Mouse (Mus musculus) kidney, embryonic 16.5 days (tissue): ENCODE measurements around the gene Nos1. TPM values are rescaled to one million over a fixed set of nuclear protein-coding genes. Genes with fewer than 3 reads are reported as not detected.

Experiments
- ATAC-seq: fragments of 200-750 bp; cut with Nextera tagmentation; 2 replicates; pipeline ENCODE4 v1.8.0; 2017; ENCODE audit warnings: moderate TSS enrichment; ENCODE audit not compliant: low FRiP score, low TSS enrichment
- H3K27ac ChIP-seq: fragments of 300-500 bp; sonication (generic); 2 replicates; pipeline ENCODE4 v1.5.1; 2014; ENCODE audit warnings: low read length
- H3K27me3 ChIP-seq: fragments of 300-500 bp; sonication (generic); 2 replicates; pipeline ENCODE4 v1.6.1; 2014; ENCODE audit warnings: low read length, control low read depth, mixed read lengths; ENCODE audit not compliant: insufficient read depth
- H3K36me3 ChIP-seq: fragments of 300-500 bp; sonication (generic); 2 replicates; pipeline ENCODE4 v1.6.1; 2014; ENCODE audit warnings: low read length, control low read depth, mixed read lengths; ENCODE audit not compliant: insufficient read depth
- H3K4me1 ChIP-seq: fragments of 300-500 bp; sonication (generic); 2 replicates; pipeline ENCODE4 v1.6.1; 2014; ENCODE audit warnings: low read length, control low read depth, mixed read lengths; ENCODE audit not compliant: insufficient read depth
- H3K4me2 ChIP-seq: fragments of 300-500 bp; sonication (generic); replicated peaks from 2 replicates; pipeline ENCODE4 v1.6.1; 2014; ENCODE audit warnings: low read depth, low read length
- H3K4me3 ChIP-seq: fragments of 300-500 bp; sonication (generic); 2 replicates; pipeline ENCODE4 v1.5.1; 2014; ENCODE audit warnings: mild to moderate bottlenecking, low read length
- H3K9ac ChIP-seq: fragments of 300-500 bp; sonication (generic); replicated peaks from 2 replicates; pipeline ENCODE4 v1.6.1; 2014; ENCODE audit warnings: low read length
- H3K9me3 ChIP-seq: fragments of 300-500 bp; sonication (generic); 2 replicates; pipeline ENCODE4 v1.6.1; 2016; ENCODE audit warnings: low read length, control low read depth
- WGBS: fragments of 180-500 bp; shearing (Covaris S2); extraction: QIAGEN DNeasy Blood & Tissue Kit; methylation state at CpG from one replicate; pipeline ENCODE4 v1.1.7; 2014; 5-methylcytosine and 5-hydroxymethylcytosine counted together
- polyA plus RNA-seq: library from polyadenylated mRNA; unstranded; fragments of >200 nt; fragmentation: Nextera tagmentation; extraction: Ambion mirVana; gene quantifications from 2 replicates; pipeline ENCODE4 v1.2.1, GENCODE M21; 2015

Gene Nos1
- polyA plus RNA-seq, 1 experiment from 2014 or later = 1.1 TPM

GRCm38 (mm10) chr5:117996581-117996980, 215.7 kb downstream of the Nos1 start:
- WGBS = 84% methylated on average over 6 of the region's 6 CpGs
- no peak overlapping the region for H3K4me2 ChIP-seq

GRCm38 (mm10) chr5:117997434-117997970, 216.7 kb downstream of the Nos1 start:
- Histone ChIP-seq H3K9me3 (no peaks in the 10 kb centered on the region), H3K9ac (no peak overlapping the region), H3K4me2 (no peak overlapping the region), H3K27me3 (no peaks in the 10 kb centered on the region), H3K4me1 (no peaks in the 10 kb centered on the region), H3K27ac (no peak overlapping the region), H3K36me3 (peaks cover 85% of the 10 kb centered on the region), H3K4me3 (no peak overlapping the region)
- 69% methylated on average over 10 of the region's 10 CpGs for WGBS
- peak; percentile 33; the same call in 1 of the 2 replicates for ATAC-seq

More at GRCm38 (mm10) chr5:117996581-117996980, 215.7 kb downstream of the Nos1 start:
- no peak overlapping the region for H3K4me3 ChIP-seq
- peaks cover 83% of the 10 kb centered on the region for H3K36me3 ChIP-seq
- H3K9ac ChIP-seq = no peak overlapping the region
- H3K9me3 ChIP-seq = no peaks in the 10 kb centered on the region
- ATAC-seq = no peak
- no peak overlapping the region for H3K27ac ChIP-seq
- no peaks in the 10 kb centered on the region for H3K27me3 ChIP-seq
- no peaks in the 10 kb centered on the region for H3K4me1 ChIP-seq

DNA sequence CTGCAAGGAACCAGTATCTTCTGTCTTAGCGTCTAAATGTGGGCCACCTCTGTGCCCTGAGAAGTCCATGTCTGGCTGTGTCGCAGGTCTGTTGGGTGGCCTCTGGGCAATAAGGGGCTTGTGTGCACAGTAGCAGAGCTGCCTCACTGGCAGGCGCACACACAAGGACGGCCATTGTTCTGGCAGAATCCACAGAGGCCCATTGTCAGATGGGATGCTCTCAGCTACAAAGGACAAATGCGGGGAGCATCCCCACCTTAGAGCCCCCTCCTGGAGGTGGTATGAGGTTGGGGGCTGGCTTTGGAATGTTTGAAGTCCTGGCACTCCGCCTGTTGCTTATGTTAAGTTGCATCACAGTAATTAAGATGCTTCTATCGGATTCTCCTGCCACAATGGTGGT, 218.2 kb downstream of the Nos1 start:
- ATAC-seq = no peak
- Histone ChIP-seq H3K36me3 (peaks cover 87% of the 10 kb centered on the region), H3K4me2 (no peak overlapping the region), H3K4me1 (no peaks in the 10 kb centered on the region), H3K27ac (no peak overlapping the region), H3K4me3 (no peak overlapping the region), H3K27me3 (no peaks in the 10 kb centered on the region), H3K9me3 (no peaks in the 10 kb centered on the region), H3K9ac (no peak overlapping the region)
- WGBS = 87% methylated on average over 7 of the region's 7 CpGs

DNA sequence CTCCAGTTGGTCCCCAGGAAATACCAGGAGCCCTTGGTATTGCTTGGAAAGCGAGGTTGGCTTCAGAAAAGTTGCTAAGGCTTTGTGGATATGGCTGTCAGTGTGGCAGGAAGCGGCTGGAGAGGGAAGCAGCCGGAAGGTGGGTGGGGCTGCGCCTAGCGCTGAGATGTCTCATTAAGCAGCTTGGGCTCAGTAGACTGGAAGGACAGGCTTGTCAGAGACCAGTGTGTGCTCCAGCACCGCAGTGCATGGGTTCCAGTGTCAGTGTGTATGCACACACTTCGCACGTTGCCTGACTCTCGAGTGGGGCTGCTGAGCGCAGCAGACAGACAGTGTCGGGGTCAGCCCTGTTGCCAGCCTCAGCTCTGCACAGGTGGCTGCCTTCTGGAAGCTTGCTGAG, 218.8 kb downstream of the Nos1 start:
- 81% methylated on average over 11 of the region's 11 CpGs for WGBS
- no peak overlapping the region for H3K4me3 ChIP-seq

DNA sequence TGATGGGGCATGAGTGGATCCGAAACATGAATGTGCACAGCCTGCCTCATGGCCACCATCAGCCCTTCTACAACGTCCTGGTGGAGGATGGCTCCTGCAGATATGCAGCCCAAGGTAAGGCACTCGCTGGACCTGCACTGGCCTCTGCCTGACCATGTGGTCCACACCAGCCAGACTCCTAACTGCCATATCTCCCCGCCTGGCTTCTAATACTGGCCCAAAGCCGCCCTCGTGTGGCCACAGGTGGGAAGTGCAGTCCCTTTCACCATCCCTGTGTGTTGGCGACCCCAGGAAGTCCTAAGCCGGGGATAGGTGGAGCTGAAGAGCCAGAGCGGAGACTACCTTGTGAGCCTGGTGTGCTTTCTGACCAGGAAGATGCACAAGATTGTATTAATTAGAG, 221.2 kb downstream of the Nos1 start:
- Histone ChIP-seq H3K9ac (no peak overlapping the region), H3K9me3 (no peaks in the 10 kb centered on the region), H3K4me1 (no peaks in the 10 kb centered on the region), H3K27ac (no peak overlapping the region), H3K4me2 (no peak overlapping the region), H3K4me3 (no peak overlapping the region), H3K27me3 (no peaks in the 10 kb centered on the region), H3K36me3 (peaks cover 80% of the 10 kb centered on the region)
- WGBS = 43% methylated on average over 9 of the region's 9 CpGs
- ATAC-seq = peak; percentile 22; the same call in 1 of the 2 replicates

More for the DNA sequence above, 218.8 kb downstream of the Nos1 start:
- no peaks in the 10 kb centered on the region for H3K9me3 ChIP-seq
- H3K4me2 ChIP-seq = no peak overlapping the region
- no peak overlapping the region for H3K9ac ChIP-seq
- ATAC-seq = no peak
- peaks cover 88% of the 10 kb centered on the region for H3K36me3 ChIP-seq
- H3K27me3 ChIP-seq = no peaks in the 10 kb centered on the region
- no peak overlapping the region for H3K27ac ChIP-seq
- H3K4me1 ChIP-seq = no peaks in the 10 kb centered on the region

DNA sequence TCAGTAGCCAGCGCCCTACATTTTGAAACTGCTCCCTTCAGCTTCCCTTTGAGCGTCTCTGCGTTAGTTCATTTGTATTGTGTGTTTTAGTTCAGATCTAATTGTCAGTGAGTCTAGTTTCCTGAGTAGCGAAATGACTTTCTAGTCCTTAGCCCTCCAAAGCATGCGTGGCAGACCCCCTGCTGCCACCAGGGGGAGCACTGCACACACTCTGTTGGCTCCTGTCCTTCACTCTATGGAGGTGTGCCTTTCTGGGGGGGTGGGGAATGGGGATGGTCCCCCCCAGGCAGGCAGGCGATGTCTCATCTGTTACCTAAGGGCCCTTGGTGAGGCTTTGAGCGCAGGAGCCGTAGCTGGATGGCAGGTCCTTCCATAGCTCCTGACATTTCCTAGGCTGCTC, 223.8 kb downstream of the Nos1 start:
- H3K9ac ChIP-seq = no peak overlapping the region
- no peaks in the 10 kb centered on the region for H3K4me1 ChIP-seq
- no peak for ATAC-seq
- H3K4me3 ChIP-seq = no peak overlapping the region
- 81% methylated on average over 8 of the region's 8 CpGs for WGBS
- H3K27ac ChIP-seq = no peak overlapping the region
- H3K36me3 ChIP-seq = peaks cover 73% of the 10 kb centered on the region
- H3K27me3 ChIP-seq = no peaks in the 10 kb centered on the region
- H3K9me3 ChIP-seq = no peaks in the 10 kb centered on the region
- no peak overlapping the region for H3K4me2 ChIP-seq

DNA sequence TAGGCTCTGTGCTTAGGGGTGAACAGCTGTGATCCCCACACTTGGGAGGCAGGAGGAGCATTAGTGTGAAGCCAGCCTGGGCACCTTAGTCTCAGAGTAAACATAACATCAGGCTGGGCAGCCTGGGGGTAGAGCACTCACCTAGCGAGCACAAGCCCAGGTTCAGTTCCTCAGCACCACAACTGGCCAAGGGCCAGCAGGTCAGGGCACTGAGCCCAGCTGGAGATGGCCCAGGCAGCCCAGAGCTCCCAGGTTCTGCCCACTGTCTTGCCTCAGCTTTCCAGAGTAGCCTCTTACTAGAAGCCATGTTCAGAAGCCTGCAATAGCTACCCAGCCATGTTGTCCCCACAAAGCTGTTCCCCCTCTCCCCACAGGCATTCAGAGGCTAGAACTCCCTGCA, 224.9 kb downstream of the Nos1 start:
- H3K4me3 ChIP-seq = no peak overlapping the region
- 82% methylated on average over 1 of the region's 1 CpGs for WGBS

DNA sequence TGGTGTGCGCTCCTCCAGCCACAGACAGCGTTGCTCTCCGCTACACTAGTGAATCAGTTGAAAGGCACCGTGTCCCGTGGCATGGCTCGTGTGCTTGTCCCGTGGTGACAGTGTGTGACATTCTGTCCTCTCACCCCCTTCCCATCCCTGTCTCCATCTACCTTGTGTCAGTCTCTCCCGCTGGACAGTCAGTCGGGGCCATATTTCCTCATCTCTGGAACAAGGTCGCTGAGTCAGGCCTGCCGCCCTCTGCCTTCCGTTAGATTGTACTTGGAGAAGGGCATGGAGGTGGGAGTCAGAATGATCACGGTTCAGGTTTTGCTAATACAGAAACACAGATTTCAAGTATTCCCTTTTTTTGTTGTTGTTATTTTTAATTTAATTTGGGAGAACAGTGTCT, 227.5 kb downstream of the Nos1 start:
- no peak for ATAC-seq
- peaks cover 47% of the 10 kb centered on the region for H3K36me3 ChIP-seq
- no peak overlapping the region for H3K4me3 ChIP-seq
- H3K9ac ChIP-seq = no peak overlapping the region
- H3K27ac ChIP-seq = no peak overlapping the region
- WGBS = 88% methylated on average over 13 of the region's 13 CpGs
- H3K9me3 ChIP-seq = no peaks in the 10 kb centered on the region
- H3K4me1 ChIP-seq = no peaks in the 10 kb centered on the region
- H3K4me2 ChIP-seq = no peak overlapping the region
- no peaks in the 10 kb centered on the region for H3K27me3 ChIP-seq

More for the DNA sequence above, 224.9 kb downstream of the Nos1 start:
- Histone ChIP-seq H3K27ac (no peak overlapping the region), H3K27me3 (no peaks in the 10 kb centered on the region), H3K36me3 (peaks cover 71% of the 10 kb centered on the region), H3K4me1 (no peaks in the 10 kb centered on the region), H3K9ac (no peak overlapping the region), H3K4me2 (no peak overlapping the region), H3K9me3 (no peaks in the 10 kb centered on the region)
- no peak for ATAC-seq

Other genes starting within 250 kb of the Nos1 start
- 85.6 and 87.5 TPM in 2 replicates for gene Fbxo21, start 195.7 kb downstream of the Nos1 start, polyA plus RNA-seq
- gene Tesc, start 246.7 kb downstream of the Nos1 start, polyA plus RNA-seq = 20.9 and 23.9 TPM in 2 replicates